Mouse (Mus musculus) kidney, adult 2 months (tissue): ENCODE measurements around the gene Tmem269. TPM values are rescaled to one million over a fixed set of nuclear protein-coding genes. Genes with fewer than 3 reads are reported as not detected.

Source experiments
- DNase-seq: peaks from one replicate; pipeline ENCODE4 v3.0.0; 2021
- H3K27ac ChIP-seq: fragments of 200-500 bp; 2 replicates; pipeline ENCODE4 v1.5.1; 2012; ENCODE audit warnings: low read depth, low read length, control low read depth, inconsistent platforms; ENCODE audit not compliant: insufficient read depth
- H3K27me3 ChIP-seq: fragments of 200-500 bp; replicated peaks from 2 replicates; pipeline ENCODE4 v1.6.1; 2012; ENCODE audit warnings: mild to moderate bottlenecking, moderate library complexity, low read length, inconsistent platforms; ENCODE audit not compliant: control insufficient read depth, insufficient read depth
- H3K36me3 ChIP-seq: fragments of 200-500 bp; 2 replicates; pipeline ENCODE4 v1.6.1; 2012; ENCODE audit warnings: mild to moderate bottlenecking, moderate library complexity, low read length, inconsistent platforms; ENCODE audit not compliant: control insufficient read depth, insufficient read depth
- H3K4me1 ChIP-seq: fragments of 200-500 bp; 2 replicates; pipeline ENCODE4 v1.6.1; 2011; ENCODE audit warnings: low read length; ENCODE audit not compliant: control insufficient read depth, insufficient read depth
- H3K4me3 ChIP-seq: fragments of 200-500 bp; 2 replicates; pipeline ENCODE4 v1.5.1; 2011; ENCODE audit warnings: mild to moderate bottlenecking, low read depth, low read length, control low read depth; ENCODE audit not compliant: insufficient read depth
- CTCF ChIP-seq: fragments of 200-500 bp; conservative IDR thresholded peaks from 2 replicates; pipeline ENCODE4 v1.5.1; 2011; ENCODE audit warnings: low read depth, mild to moderate bottlenecking, control low read depth, low read length, moderate library complexity, mixed read lengths; ENCODE audit not compliant: insufficient read depth, insufficient read length
- POLR2A ChIP-seq: fragments of 200-500 bp; IDR thresholded peaks from one replicate; pipeline ENCODE4 v1.6.1; 2011; ENCODE audit warnings: low read depth, low read length, control low read depth
- WGBS: fragments of 180-500 bp; shearing (Covaris S2); methylation state at CpG from one replicate; pipeline ENCODE4 v1.1.7; 2018; 5-methylcytosine and 5-hydroxymethylcytosine counted together
- polyA plus RNA-seq: library from polyadenylated mRNA; depleted of rRNA; stranded (reverse); fragments of >200 nt; gene quantifications from 2 replicates; pipeline ENCODE4 v1.2.3, GENCODE M21; 2012

The Tmem269 gene
- polyA plus RNA-seq, 1 experiment: 0.13 TPM

DNA sequence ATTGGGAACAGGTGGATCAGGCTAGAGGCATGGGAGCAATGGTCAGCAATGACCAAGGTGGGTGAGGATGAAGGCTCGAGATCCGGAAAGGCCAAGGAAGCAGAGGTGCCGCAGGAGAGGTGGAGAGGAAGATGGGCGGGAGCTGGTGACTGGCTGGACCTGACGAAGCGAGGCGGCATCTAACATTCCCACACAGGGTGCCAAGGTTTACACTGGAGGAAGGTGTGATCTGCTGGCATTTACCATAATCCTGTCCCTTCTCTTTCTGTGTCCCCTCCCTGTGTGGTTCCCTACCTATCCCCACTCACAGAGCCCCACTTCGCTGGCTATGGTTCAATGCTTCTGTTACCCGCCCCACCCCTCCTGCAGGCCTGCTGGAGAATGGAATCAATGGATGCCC is 27.9 kb upstream of the Tmem269 start:
- no peak overlapping the region for H3K27ac ChIP-seq
- H3K36me3 ChIP-seq: no peaks in the 10 kb centered on the region
- WGBS: 63% methylated on average over 9 of the region's 9 CpGs
- no peak for DNase-seq
- H3K4me1 ChIP-seq: 0 out of 2 replicates have a peak, but pooled peaks cover 3% of the 10 kb centered on the region
- TF ChIP-seq POLR2A (no peak), CTCF (no peak)
- no peak overlapping the region for H3K4me3 ChIP-seq
- H3K27me3 ChIP-seq: no peaks in the 10 kb centered on the region

GRCm38 (mm10) chr4:119245556-119245955 is 27.5 kb upstream of the Tmem269 start:
- peak; percentile 58 for DNase-seq
- Histone ChIP-seq H3K36me3 (no peaks in the 10 kb centered on the region), H3K27ac (no peak overlapping the region), H3K4me3 (no peak overlapping the region), H3K4me1 (0 out of 2 replicates have a peak, but pooled peaks cover 3% of the 10 kb centered on the region), H3K27me3 (no peaks in the 10 kb centered on the region)
- 38% methylated on average over 7 of the region's 7 CpGs for WGBS
- TF ChIP-seq CTCF: no peak
- TF ChIP-seq POLR2A: no peak

DNA sequence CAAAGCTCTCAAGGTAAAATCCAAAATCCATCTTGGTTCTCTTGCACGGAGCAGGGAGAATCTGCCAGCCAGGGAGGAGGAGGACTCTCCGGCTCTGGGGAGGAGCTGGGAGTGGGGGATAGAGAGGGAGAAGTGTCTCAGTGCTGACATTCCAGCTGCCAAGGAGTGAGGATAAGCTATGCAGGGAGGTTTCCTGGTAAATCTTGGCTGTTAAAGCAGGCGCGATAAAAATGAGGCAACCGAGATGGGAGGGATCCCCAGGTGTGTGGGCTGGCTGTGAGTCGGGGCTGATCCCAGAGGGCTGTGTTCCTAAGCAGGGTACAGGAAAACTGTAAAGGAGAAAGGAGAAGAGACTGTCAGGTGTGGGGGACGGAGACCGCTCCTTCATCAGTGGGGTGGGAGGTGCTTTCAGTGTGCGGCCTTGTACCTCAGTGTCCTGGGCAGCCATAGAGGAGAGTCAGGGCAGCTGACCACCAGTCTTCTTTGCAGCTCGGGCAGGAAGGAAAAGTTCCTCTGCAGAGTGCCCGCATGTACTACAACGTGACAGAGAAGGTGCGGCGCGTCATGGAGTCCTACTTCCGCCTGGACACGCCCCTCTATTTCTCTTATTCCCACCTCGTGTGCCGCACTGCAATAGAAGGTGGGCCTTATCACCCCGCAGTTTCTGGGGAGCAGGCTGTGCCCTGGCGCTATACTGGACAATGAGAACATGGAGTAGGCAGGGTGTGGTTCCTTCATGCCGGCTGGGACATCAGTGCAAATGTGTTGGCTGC is 26.6 kb upstream of the Tmem269 start:
- Histone ChIP-seq H3K4me3 (no peak overlapping the region), H3K36me3 (no peaks in the 10 kb centered on the region), H3K27me3 (no peaks in the 10 kb centered on the region), H3K27ac (no peak overlapping the region), H3K4me1 (0 out of 2 replicates have a peak, but pooled peaks cover 3% of the 10 kb centered on the region)
- 81% methylated on average over 22 of the region's 22 CpGs for WGBS
- TF ChIP-seq CTCF (no peak), POLR2A (no peak)
- DNase-seq: no peak

- Histone ChIP-seq H3K4me1 (peaks cover 5% of the 10 kb centered on the region; the same call in 1 of the 2 replicates), H3K27me3 (no peaks in the 10 kb centered on the region), H3K27ac (no peak overlapping the region), H3K4me3 (no peak overlapping the region), H3K36me3 (no peaks in the 10 kb centered on the region)
- WGBS: 70% methylated on average over 12 of the region's 12 CpGs
- TF ChIP-seq CTCF (no peak), POLR2A (no peak)
- DNase-seq: peak; percentile 62
Observed at GRCm38 (mm10) chr4:119242571-119242970, 24.6 kb upstream of the Tmem269 start.

DNA sequence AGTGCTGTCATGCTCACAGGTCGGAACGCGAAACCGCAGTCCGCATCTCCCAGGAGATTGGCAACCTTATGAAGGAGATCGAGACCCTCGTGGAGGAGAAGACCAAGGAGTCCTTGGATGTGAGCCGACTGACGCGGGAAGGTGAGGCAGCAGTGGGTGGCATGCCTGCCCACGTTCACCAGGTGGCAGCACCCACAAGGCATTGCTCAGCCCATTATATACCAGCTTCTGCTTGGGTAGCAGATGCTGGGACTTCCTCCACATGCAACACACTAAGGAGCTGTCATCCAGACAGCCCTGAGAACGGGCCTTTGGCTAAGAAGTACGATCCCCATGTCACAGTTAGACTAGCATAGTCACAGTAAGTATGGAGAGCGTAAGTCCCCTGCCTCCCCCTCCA is 23.6 kb upstream of the Tmem269 start:
- Histone ChIP-seq H3K4me1 (peaks cover 5% of the 10 kb centered on the region; the same call in 1 of the 2 replicates), H3K36me3 (no peaks in the 10 kb centered on the region), H3K27ac (no peak overlapping the region), H3K27me3 (no peaks in the 10 kb centered on the region), H3K4me3 (no peak overlapping the region)
- TF ChIP-seq CTCF: peak; percentile 75
- no peak for TF ChIP-seq POLR2A
- 84% methylated on average over 14 of the region's 14 CpGs for WGBS
- DNase-seq: peak; percentile 43

GRCm38 (mm10) chr4:119239181-119239682 is 21.2 kb upstream of the Tmem269 start:
- Histone ChIP-seq H3K4me1 (peaks cover 3% of the 10 kb centered on the region; the same call in 1 of the 2 replicates), H3K36me3 (no peaks in the 10 kb centered on the region), H3K4me3 (no peak overlapping the region), H3K27me3 (no peaks in the 10 kb centered on the region), H3K27ac (0 out of 2 replicates have a peak overlapping the region, but pooled peaks have one; percentile 37)
- TF ChIP-seq CTCF (peak; percentile 63), POLR2A (no peak)
- 22% methylated on average over 12 of the region's 12 CpGs for WGBS
- DNase-seq: peak; percentile 60

DNA sequence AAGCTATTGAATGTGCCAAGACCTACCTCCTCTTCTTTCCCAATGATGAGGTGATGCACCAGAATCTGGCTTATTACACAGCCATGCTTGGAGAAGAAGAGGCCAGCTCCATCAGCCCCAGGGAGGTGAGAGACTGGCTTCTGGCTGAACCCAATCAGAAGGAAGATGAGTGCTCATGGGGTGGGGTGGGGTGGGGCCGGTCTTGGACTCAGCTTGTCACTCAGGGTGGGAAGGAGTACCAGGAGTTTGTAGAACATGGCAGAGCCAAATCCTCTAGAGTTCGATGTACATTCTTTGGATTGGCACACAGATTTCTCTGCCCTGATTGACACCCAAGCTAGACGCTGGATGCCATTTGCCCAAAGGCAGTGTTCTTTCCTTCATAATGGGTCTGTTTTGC is 20.6 kb upstream of the Tmem269 start:
- DNase-seq: no peak
- H3K27ac ChIP-seq: no peak overlapping the region
- no peaks in the 10 kb centered on the region for H3K36me3 ChIP-seq

More for the DNA sequence above, 20.6 kb upstream of the Tmem269 start:
- Histone ChIP-seq H3K4me1 (peaks cover 3% of the 10 kb centered on the region; the same call in 1 of the 2 replicates), H3K4me3 (no peak overlapping the region), H3K27me3 (no peaks in the 10 kb centered on the region)
- 61% methylated on average over 3 of the region's 3 CpGs for WGBS
- TF ChIP-seq POLR2A (no peak), CTCF (no peak)
